Mouse (Mus musculus) intestine, postnatal 0 days (tissue): Measurements from ENCODE around the gene Mon2. TPM values are rescaled to one million over a fixed set of nuclear protein-coding genes. Genes with fewer than 3 reads are reported as not detected.
"Not testable (repeated sequence)": the region's sequence is repeated elsewhere in the genome, so short reads cannot be mapped to it uniquely, and the experiment has no call there.

ENCODE experiments used
- ATAC-seq: fragments of 200-750 bp; cut with Nextera tagmentation; 2 replicates; pipeline ENCODE4 v1.8.0; 2017; ENCODE audit warnings: mild to moderate bottlenecking, moderate TSS enrichment, moderate library complexity
- H3K27ac ChIP-seq: fragments of 300-500 bp; sonication (generic); 2 replicates; pipeline ENCODE4 v1.5.1; 2014; ENCODE audit warnings: mild to moderate bottlenecking, low read depth, low read length, moderate library complexity
- H3K27me3 ChIP-seq: fragments of 300-500 bp; sonication (generic); replicated peaks from 2 replicates; pipeline ENCODE4 v1.6.1; 2014; ENCODE audit warnings: low read length, mixed read lengths; ENCODE audit not compliant: control insufficient read depth, insufficient read depth
- H3K36me3 ChIP-seq: fragments of 300-500 bp; sonication (generic); 2 replicates; pipeline ENCODE4 v1.6.1; 2014; ENCODE audit warnings: mild to moderate bottlenecking, moderate library complexity; ENCODE audit not compliant: control insufficient read depth, insufficient read depth
- H3K4me1 ChIP-seq: fragments of 300-500 bp; sonication (generic); replicated peaks from 2 replicates; pipeline ENCODE4 v1.6.1; 2014; ENCODE audit warnings: antibody characterized with exemption, low read length, mixed read lengths; ENCODE audit not compliant: control insufficient read depth, insufficient read depth
- H3K4me2 ChIP-seq: fragments of 300-500 bp; sonication (generic); replicated peaks from 2 replicates; pipeline ENCODE4 v1.6.1; 2014; ENCODE audit warnings: low read depth, mild to moderate bottlenecking, moderate library complexity
- H3K4me3 ChIP-seq: fragments of 300-500 bp; sonication (generic); 2 replicates; pipeline ENCODE4 v1.5.1; 2014; ENCODE audit warnings: low read depth, low read length
- H3K9ac ChIP-seq: fragments of 300-500 bp; sonication (generic); 2 replicates; pipeline ENCODE4 v1.6.1; 2014; ENCODE audit warnings: mild to moderate bottlenecking, low read depth, low read length
- H3K9me3 ChIP-seq: fragments of 300-500 bp; sonication (generic); 2 replicates; pipeline ENCODE4 v1.6.1; 2016; ENCODE audit warnings: mixed run types; ENCODE audit not compliant: control insufficient read depth
- CTCF ChIP-seq: sonication (generic); IDR thresholded peaks from 2 replicates; pipeline ENCODE4 v1.5.1; 2016; ENCODE audit warnings: low read depth, mild to moderate bottlenecking, control low read depth, antibody characterized with exemption, moderate library complexity
- WGBS: fragments of 180-500 bp; shearing (Covaris S2); extraction: QIAGEN DNeasy Blood & Tissue Kit; methylation state at CpG from one replicate; pipeline ENCODE4 v1.1.7; 2014; 5-methylcytosine and 5-hydroxymethylcytosine counted together
- polyA plus RNA-seq: library from polyadenylated mRNA; unstranded; fragments of >200 nt; fragmentation: Nextera tagmentation; extraction: Ambion mirVana; gene quantifications from 2 replicates; pipeline ENCODE4 v1.2.1, GENCODE M21; 2015

Gene Mon2
- polyA plus RNA-seq, 1 experiment from 2014 or later: 16.4 TPM

- no peak overlapping the region for H3K27ac ChIP-seq
- TF ChIP-seq CTCF: no peak
- H3K4me2 ChIP-seq: no peak overlapping the region
- H3K4me3 ChIP-seq: no peak overlapping the region
- H3K9me3 ChIP-seq: no peaks in the 10 kb centered on the region
- 91% methylated on average over 9 of the region's 9 CpGs for WGBS
- H3K27me3 ChIP-seq: no peaks in the 10 kb centered on the region
- H3K9ac ChIP-seq: no peak overlapping the region
- peaks cover 70% of the 10 kb centered on the region for H3K36me3 ChIP-seq
- ATAC-seq: no peak
- H3K4me1 ChIP-seq: no peaks in the 10 kb centered on the region
Measured at GRCm38 (mm10) chr10:123030589-123030988, 45.7 kb downstream of the Mon2 start.

GRCm38 (mm10) chr10:123028949-123029348, 47.4 kb downstream of the Mon2 start:
- H3K9ac ChIP-seq: no peak overlapping the region
- no peak for TF ChIP-seq CTCF
- no peak overlapping the region for H3K4me3 ChIP-seq
- no peaks in the 10 kb centered on the region for H3K4me1 ChIP-seq
- peaks cover 69% of the 10 kb centered on the region for H3K36me3 ChIP-seq
- no peak overlapping the region for H3K4me2 ChIP-seq
- no peak overlapping the region for H3K27ac ChIP-seq
- ATAC-seq: no peak
- 96% methylated on average over 4 of the region's 4 CpGs for WGBS
- H3K27me3 ChIP-seq: no peaks in the 10 kb centered on the region
- H3K9me3 ChIP-seq: no peaks in the 10 kb centered on the region

GRCm38 (mm10) chr10:123026736-123027135, 49.6 kb downstream of the Mon2 start:
- H3K36me3 ChIP-seq: peaks cover 70% of the 10 kb centered on the region

GRCm38 (mm10) chr10:123013435-123013834, 62.9 kb downstream of the Mon2 start:
- TF ChIP-seq CTCF: no peak
- Histone ChIP-seq H3K4me2 (no peak overlapping the region), H3K27ac (no peak overlapping the region), H3K27me3 (no peaks in the 10 kb centered on the region), H3K9me3 (no peaks in the 10 kb centered on the region), H3K9ac (no peak overlapping the region), H3K4me3 (no peak overlapping the region), H3K4me1 (no peaks in the 10 kb centered on the region), H3K36me3 (peaks cover 63% of the 10 kb centered on the region)
- WGBS: 58% methylated on average over 18 of the region's 18 CpGs
- ATAC-seq: peak; percentile 59; the same call in 1 of the 2 replicates

More at GRCm38 (mm10) chr10:123026736-123027135, 49.6 kb downstream of the Mon2 start:
- not testable (repeated sequence) for H3K4me3 ChIP-seq, H3K27me3 ChIP-seq, ATAC-seq, H3K4me2 ChIP-seq, H3K9me3 ChIP-seq, H3K9ac ChIP-seq, H3K4me1 ChIP-seq, H3K27ac ChIP-seq
- WGBS: 91% methylated on average over 4 of the region's 4 CpGs

- Histone ChIP-seq H3K4me1 (no peaks in the 10 kb centered on the region), H3K4me3 (no peak overlapping the region), H3K9ac (no peak overlapping the region), H3K27ac (no peak overlapping the region), H3K27me3 (no peaks in the 10 kb centered on the region), H3K4me2 (no peak overlapping the region), H3K36me3 (peaks cover 62% of the 10 kb centered on the region), H3K9me3 (no peaks in the 10 kb centered on the region)
- WGBS: 83% methylated on average over 1 of the region's 1 CpGs
- ATAC-seq: no peak
- no peak for TF ChIP-seq CTCF
Measured at GRCm38 (mm10) chr10:123011421-123011820, 64.9 kb downstream of the Mon2 start.

- Histone ChIP-seq H3K27ac (no peak overlapping the region), H3K9me3 (no peaks in the 10 kb centered on the region), H3K27me3 (no peaks in the 10 kb centered on the region), H3K4me2 (no peak overlapping the region), H3K4me1 (no peaks in the 10 kb centered on the region), H3K36me3 (peaks cover 51% of the 10 kb centered on the region), H3K4me3 (no peak overlapping the region), H3K9ac (no peak overlapping the region)
- no peak for ATAC-seq
- 93% methylated on average over 20 of the region's 20 CpGs for WGBS
- peak; percentile 83 for TF ChIP-seq CTCF
Measured at GRCm38 (mm10) chr10:123005237-123006185, 70.8 kb downstream of the Mon2 start.
